Mouse (Mus musculus): ENCODE data around the gene Stn1. TPM values are rescaled to one million over a fixed set of nuclear protein-coding genes. Genes with fewer than 3 reads are reported as not detected.

Stn1 gene
- polyA plus RNA-seq, 1 experiment from 2014 or later = 61.0 TPM

GRCm38 (mm10) chr19:47511958-47512357, 25.3 kb downstream of the Stn1 start:
- DNase-seq (ENCODE audit: low spot score) (no peak), ATAC-seq (replicated peaks; ENCODE audit: insufficient number of reproducible peaks, low FRiP score, low TSS enrichment, low read depth) (no peak)
- Histone ChIP-seq H3K4me3 (ENCODE audit: low read depth, low read length) (no peak overlapping the region), H3K36me3 (replicated peaks; ENCODE audit: control insufficient read depth, insufficient read depth, low read depth, low read length) (no peaks in the 10 kb centered on the region; the same call in 1 of the 2 replicates), H3K4me2 (ENCODE audit: low read depth, low read length) (no peak overlapping the region), H3K27ac (replicated peaks; ENCODE audit: low read depth, low read length) (no peak overlapping the region), H3K4me1 (ENCODE audit: control insufficient read depth, insufficient read depth, low read length) (0 out of 2 replicates have a peak, but pooled peaks cover 3% of the 10 kb centered on the region), H3K27me3 (ENCODE audit: control insufficient read depth, insufficient read depth, low read length) (no peaks in the 10 kb centered on the region), H3K9ac (replicated peaks; ENCODE audit: low read length) (no peak overlapping the region), H3K9me3 (replicated peaks; ENCODE audit: control insufficient read depth, low read length) (no peaks in the 10 kb centered on the region)
- 43% methylated on average over 6 of the region's 6 CpGs for WGBS

- Histone ChIP-seq H3K4me1 (ENCODE audit: control insufficient read depth, insufficient read depth, low read length) (0 out of 2 replicates have a peak, but pooled peaks cover 3% of the 10 kb centered on the region), H3K36me3 (replicated peaks; ENCODE audit: control insufficient read depth, insufficient read depth, low read depth, low read length) (no peaks in the 10 kb centered on the region; the same call in 1 of the 2 replicates), H3K9ac (replicated peaks; ENCODE audit: low read length) (no peak overlapping the region), H3K27me3 (ENCODE audit: control insufficient read depth, insufficient read depth, low read length) (no peaks in the 10 kb centered on the region), H3K27ac (replicated peaks; ENCODE audit: low read depth, low read length) (0 out of 2 replicates have a peak overlapping the region, but pooled peaks have one; percentile 1), H3K4me3 (ENCODE audit: low read depth, low read length) (no peak overlapping the region), H3K9me3 (replicated peaks; ENCODE audit: control insufficient read depth, low read length) (no peaks in the 10 kb centered on the region), H3K4me2 (ENCODE audit: low read depth, low read length) (no peak overlapping the region)
- ATAC-seq (replicated peaks; ENCODE audit: insufficient number of reproducible peaks, low FRiP score, low TSS enrichment, low read depth) = no peak
- no peak for DNase-seq (ENCODE audit: low spot score)
- 58% methylated on average over 7 of the region's 7 CpGs for whole genome bisulfite sequencing
Observed at GRCm38 (mm10) chr19:47511294-47511675, 26.0 kb downstream of the Stn1 start.

- H3K4me3 ChIP-seq (ENCODE audit: low read depth, low read length) = no peak overlapping the region
- DNase-seq (ENCODE audit: low spot score) = peak; percentile 28
- H3K9ac ChIP-seq (replicated peaks; ENCODE audit: low read length) = 0 out of 2 replicates have a peak overlapping the region, but pooled peaks have one; percentile 14
Observed at GRCm38 (mm10) chr19:47510473-47511293, 26.6 kb downstream of the Stn1 start.

GRCm38 (mm10) chr19:47510135-47510472, 27.2 kb downstream of the Stn1 start:
- H3K36me3 ChIP-seq (replicated peaks; ENCODE audit: control insufficient read depth, insufficient read depth, low read depth, low read length) = no peaks in the 10 kb centered on the region
- H3K9me3 ChIP-seq (replicated peaks; ENCODE audit: control insufficient read depth, low read length) = no peaks in the 10 kb centered on the region
- no peak overlapping the region for H3K4me2 ChIP-seq (ENCODE audit: low read depth, low read length)

More at GRCm38 (mm10) chr19:47510473-47511293, 26.6 kb downstream of the Stn1 start:
- ATAC-seq (replicated peaks; ENCODE audit: insufficient number of reproducible peaks, low FRiP score, low TSS enrichment, low read depth) = 0 out of 2 replicates have a peak, but pooled peaks have one; percentile 18
- Histone ChIP-seq H3K9me3 (replicated peaks; ENCODE audit: control insufficient read depth, low read length) (no peaks in the 10 kb centered on the region), H3K27ac (replicated peaks; ENCODE audit: low read depth, low read length) (peak overlapping the region; percentile 56), H3K4me1 (ENCODE audit: control insufficient read depth, insufficient read depth, low read length) (0 out of 2 replicates have a peak, but pooled peaks cover 3% of the 10 kb centered on the region), H3K36me3 (replicated peaks; ENCODE audit: control insufficient read depth, insufficient read depth, low read depth, low read length) (no peaks in the 10 kb centered on the region), H3K4me2 (ENCODE audit: low read depth, low read length) (no peak overlapping the region), H3K27me3 (ENCODE audit: control insufficient read depth, insufficient read depth, low read length) (no peaks in the 10 kb centered on the region)
- 20% methylated on average over 25 of the region's 25 CpGs for WGBS

GRCm38 (mm10) chr19:47508771-47509281, 28.5 kb downstream of the Stn1 start:
- no peak for ATAC-seq (replicated peaks; ENCODE audit: insufficient number of reproducible peaks, low FRiP score, low TSS enrichment, low read depth)

More at GRCm38 (mm10) chr19:47510135-47510472, 27.2 kb downstream of the Stn1 start:
- H3K27ac ChIP-seq (replicated peaks; ENCODE audit: low read depth, low read length) = peak overlapping the region; percentile 56
- ATAC-seq (replicated peaks; ENCODE audit: insufficient number of reproducible peaks, low FRiP score, low TSS enrichment, low read depth) (no peak), DNase-seq (ENCODE audit: low spot score) (no peak)
- no peak overlapping the region for H3K4me3 ChIP-seq (ENCODE audit: low read depth, low read length)
- WGBS = 79% methylated on average over 7 of the region's 7 CpGs
- 0 out of 2 replicates have a peak, but pooled peaks cover 3% of the 10 kb centered on the region for H3K4me1 ChIP-seq (ENCODE audit: control insufficient read depth, insufficient read depth, low read length)
- H3K9ac ChIP-seq (replicated peaks; ENCODE audit: low read length) = no peak overlapping the region
- no peaks in the 10 kb centered on the region for H3K27me3 ChIP-seq (ENCODE audit: control insufficient read depth, insufficient read depth, low read length)

GRCm38 (mm10) chr19:47508191-47508590, 29.1 kb downstream of the Stn1 start:
- H3K4me1 ChIP-seq (ENCODE audit: control insufficient read depth, insufficient read depth, low read length) = 0 out of 2 replicates have a peak, but pooled peaks cover 3% of the 10 kb centered on the region
- DNase-seq (ENCODE audit: low spot score) = no peak
- no peaks in the 10 kb centered on the region for H3K36me3 ChIP-seq (replicated peaks; ENCODE audit: control insufficient read depth, insufficient read depth, low read depth, low read length)
- no peak for ATAC-seq (replicated peaks; ENCODE audit: insufficient number of reproducible peaks, low FRiP score, low TSS enrichment, low read depth)
- H3K9ac ChIP-seq (replicated peaks; ENCODE audit: low read length) = no peak overlapping the region
- H3K9me3 ChIP-seq (replicated peaks; ENCODE audit: control insufficient read depth, low read length) = no peaks in the 10 kb centered on the region
- no peaks in the 10 kb centered on the region for H3K27me3 ChIP-seq (ENCODE audit: control insufficient read depth, insufficient read depth, low read length)
- no peak overlapping the region for H3K4me3 ChIP-seq (ENCODE audit: low read depth, low read length)
- H3K4me2 ChIP-seq (ENCODE audit: low read depth, low read length) = no peak overlapping the region
- 85% methylated on average over 3 of the region's 3 CpGs for WGBS
- no peak overlapping the region for H3K27ac ChIP-seq (replicated peaks; ENCODE audit: low read depth, low read length)

More at GRCm38 (mm10) chr19:47508771-47509281, 28.5 kb downstream of the Stn1 start:
- H3K9ac ChIP-seq (replicated peaks; ENCODE audit: low read length) = no peak overlapping the region
- no peaks in the 10 kb centered on the region for H3K27me3 ChIP-seq (ENCODE audit: control insufficient read depth, insufficient read depth, low read length)
- DNase-seq (ENCODE audit: low spot score) = no peak
- 83% methylated on average over 5 of the region's 5 CpGs for WGBS
- no peaks in the 10 kb centered on the region for H3K9me3 ChIP-seq (replicated peaks; ENCODE audit: control insufficient read depth, low read length)
- no peaks in the 10 kb centered on the region for H3K36me3 ChIP-seq (replicated peaks; ENCODE audit: control insufficient read depth, insufficient read depth, low read depth, low read length)
- H3K4me2 ChIP-seq (ENCODE audit: low read depth, low read length) = no peak overlapping the region
- H3K4me1 ChIP-seq (ENCODE audit: control insufficient read depth, insufficient read depth, low read length) = 0 out of 2 replicates have a peak, but pooled peaks cover 3% of the 10 kb centered on the region
- no peak overlapping the region for H3K27ac ChIP-seq (replicated peaks; ENCODE audit: low read depth, low read length)
- no peak overlapping the region for H3K4me3 ChIP-seq (ENCODE audit: low read depth, low read length)

GRCm38 (mm10) chr19:47507128-47508121, 29.9 kb downstream of the Stn1 start:
- DNase-seq (ENCODE audit: low spot score) = peak; percentile 73
- ATAC-seq (replicated peaks; ENCODE audit: insufficient number of reproducible peaks, low FRiP score, low TSS enrichment, low read depth) = no peak
- H3K4me1 ChIP-seq (ENCODE audit: control insufficient read depth, insufficient read depth, low read length) = 0 out of 2 replicates have a peak, but pooled peaks cover 3% of the 10 kb centered on the region
- WGBS = 63% methylated on average over 27 of the region's 27 CpGs
- no peaks in the 10 kb centered on the region for H3K27me3 ChIP-seq (ENCODE audit: control insufficient read depth, insufficient read depth, low read length)
- H3K4me2 ChIP-seq (ENCODE audit: low read depth, low read length) = no peak overlapping the region
- no peak overlapping the region for H3K27ac ChIP-seq (replicated peaks; ENCODE audit: low read depth, low read length)
- H3K9me3 ChIP-seq (replicated peaks; ENCODE audit: control insufficient read depth, low read length) = no peaks in the 10 kb centered on the region
- no peak overlapping the region for H3K4me3 ChIP-seq (ENCODE audit: low read depth, low read length)
- no peak overlapping the region for H3K9ac ChIP-seq (replicated peaks; ENCODE audit: low read length)
- H3K36me3 ChIP-seq (replicated peaks; ENCODE audit: control insufficient read depth, insufficient read depth, low read depth, low read length) = no peaks in the 10 kb centered on the region
